Mouse (Mus musculus): ENCODE measurements around the gene Slc7a11. TPM values are rescaled to one million over a fixed set of nuclear protein-coding genes. Genes with fewer than 3 reads are reported as not detected.

Gene Slc7a11
- polyA plus RNA-seq, 1 experiment from 2014 or later, result 0.11 TPM

GRCm38 (mm10) chr3:50041141-50041540 lies 402.3 kb downstream of the Slc7a11 start:
- TF ChIP-seq CTCF (IDR thresholded peaks at IDR 0.05; ENCODE audit: low read depth), result no peak
- no peak for DNase-seq

GRCm38 (mm10) chr3:50035875-50036528 lies 407.4 kb downstream of the Slc7a11 start:
- ATAC-seq (ENCODE audit: insufficient read depth) (no peak), DNase-seq (no peak)
- H3K4me3 ChIP-seq (ENCODE audit: low read depth, low read length), result no peak overlapping the region
- H3K4me1 ChIP-seq (ENCODE audit: insufficient read depth), result no peaks in the 10 kb centered on the region
- no peaks in the 10 kb centered on the region for H3K36me3 ChIP-seq (ENCODE audit: insufficient read depth)
- H3K9ac ChIP-seq, result no peak overlapping the region
- H3K4me2 ChIP-seq, result no peak overlapping the region
- no peaks in the 10 kb centered on the region for H3K9me3 ChIP-seq (ENCODE audit: low read depth, low read length)
- no peaks in the 10 kb centered on the region for H3K27me3 ChIP-seq (ENCODE audit: insufficient read depth, low read length)
- H3K27ac ChIP-seq (ENCODE audit: low read depth), result no peak overlapping the region
- TF ChIP-seq CTCF (IDR thresholded peaks at IDR 0.05; ENCODE audit: low read depth), result no peak
- WGBS, result 62% methylated on average over 9 of the region's 9 CpGs

More at GRCm38 (mm10) chr3:50041141-50041540, 402.3 kb downstream of the Slc7a11 start:
- Histone ChIP-seq H3K4me3 (ENCODE audit: low read depth, low read length) (no peak overlapping the region), H3K36me3 (ENCODE audit: insufficient read depth) (no peaks in the 10 kb centered on the region), H3K9ac (no peak overlapping the region), H3K27me3 (ENCODE audit: insufficient read depth, low read length) (no peaks in the 10 kb centered on the region), H3K4me2 (no peak overlapping the region), H3K9me3 (ENCODE audit: low read depth, low read length) (no peaks in the 10 kb centered on the region), H3K4me1 (ENCODE audit: insufficient read depth) (no peaks in the 10 kb centered on the region), H3K27ac (ENCODE audit: low read depth) (no peak overlapping the region)
- no peak for ATAC-seq (ENCODE audit: insufficient read depth)
- WGBS, result 83% methylated on average over 2 of the region's 2 CpGs

GRCm38 (mm10) chr3:50033325-50033724 lies 410.1 kb downstream of the Slc7a11 start:
- DNase-seq, result no peak
- no peak overlapping the region for H3K27ac ChIP-seq (ENCODE audit: low read depth)

GRCm38 (mm10) chr3:50026039-50026438 lies 417.4 kb downstream of the Slc7a11 start:
- Histone ChIP-seq H3K4me1 (ENCODE audit: insufficient read depth) (no peaks in the 10 kb centered on the region), H3K9me3 (ENCODE audit: low read depth, low read length) (no peaks in the 10 kb centered on the region), H3K27ac (ENCODE audit: low read depth) (no peak overlapping the region), H3K4me2 (no peak overlapping the region), H3K36me3 (ENCODE audit: insufficient read depth) (no peaks in the 10 kb centered on the region), H3K27me3 (ENCODE audit: insufficient read depth, low read length) (no peaks in the 10 kb centered on the region), H3K9ac (no peak overlapping the region), H3K4me3 (ENCODE audit: low read depth, low read length) (no peak overlapping the region)
- 49% methylated on average over 5 of the region's 5 CpGs for WGBS
- TF ChIP-seq CTCF (IDR thresholded peaks at IDR 0.05; ENCODE audit: low read depth), result no peak
- DNase-seq, result peak; percentile 10
- no peak for ATAC-seq (ENCODE audit: insufficient read depth)

More at GRCm38 (mm10) chr3:50033325-50033724, 410.1 kb downstream of the Slc7a11 start:
- ATAC-seq (ENCODE audit: insufficient read depth), result no peak
- no peaks in the 10 kb centered on the region for H3K27me3 ChIP-seq (ENCODE audit: insufficient read depth, low read length)
- H3K4me1 ChIP-seq (ENCODE audit: insufficient read depth), result no peaks in the 10 kb centered on the region
- H3K4me3 ChIP-seq (ENCODE audit: low read depth, low read length), result no peak overlapping the region
- H3K4me2 ChIP-seq, result no peak overlapping the region
- H3K9me3 ChIP-seq (ENCODE audit: low read depth, low read length), result no peaks in the 10 kb centered on the region
- H3K9ac ChIP-seq, result no peak overlapping the region
- no peak for TF ChIP-seq CTCF (IDR thresholded peaks at IDR 0.05; ENCODE audit: low read depth)
- no peaks in the 10 kb centered on the region for H3K36me3 ChIP-seq (ENCODE audit: insufficient read depth)
- WGBS, result 63% methylated on average over 3 of the region's 3 CpGs

- Histone ChIP-seq H3K27me3 (ENCODE audit: insufficient read depth, low read length) (no peaks in the 10 kb centered on the region), H3K9me3 (ENCODE audit: low read depth, low read length) (no peaks in the 10 kb centered on the region), H3K36me3 (ENCODE audit: insufficient read depth) (no peaks in the 10 kb centered on the region), H3K9ac (no peak overlapping the region), H3K4me3 (ENCODE audit: low read depth, low read length) (no peak overlapping the region), H3K27ac (ENCODE audit: low read depth) (no peak overlapping the region), H3K4me1 (ENCODE audit: insufficient read depth) (no peaks in the 10 kb centered on the region; the same call in 1 of the 2 replicates), H3K4me2 (no peak overlapping the region)
- ATAC-seq (ENCODE audit: insufficient read depth) (no peak), DNase-seq (peak; percentile 37)
- WGBS, result 54% methylated on average over 4 of the region's 4 CpGs
- no peak for TF ChIP-seq CTCF (IDR thresholded peaks at IDR 0.05; ENCODE audit: low read depth)
These were observed 429.0 kb downstream of the Slc7a11 start for GRCm38 (mm10) chr3:50014396-50014795.

- TF ChIP-seq CTCF (IDR thresholded peaks at IDR 0.05; ENCODE audit: low read depth), result no peak
- DNase-seq (peak; percentile 44), ATAC-seq (ENCODE audit: insufficient read depth) (no peak)
- Histone ChIP-seq H3K36me3 (ENCODE audit: insufficient read depth) (no peaks in the 10 kb centered on the region), H3K4me2 (no peak overlapping the region), H3K4me1 (ENCODE audit: insufficient read depth) (no peaks in the 10 kb centered on the region; the same call in 1 of the 2 replicates), H3K27ac (ENCODE audit: low read depth) (peak overlapping the region; percentile 24; the same call in 1 of the 2 replicates), H3K9me3 (ENCODE audit: low read depth, low read length) (no peaks in the 10 kb centered on the region), H3K9ac (no peak overlapping the region), H3K27me3 (ENCODE audit: insufficient read depth, low read length) (no peaks in the 10 kb centered on the region), H3K4me3 (ENCODE audit: low read depth, low read length) (no peak overlapping the region)
- 29% methylated on average over 3 of the region's 3 CpGs for WGBS
These were observed 431.4 kb downstream of the Slc7a11 start for GRCm38 (mm10) chr3:50012012-50012411.

- H3K9ac ChIP-seq, result no peak overlapping the region
- H3K27me3 ChIP-seq (ENCODE audit: insufficient read depth, low read length), result no peaks in the 10 kb centered on the region
- H3K4me1 ChIP-seq (ENCODE audit: insufficient read depth), result peaks cover 3% of the 10 kb centered on the region; the same call in 1 of the 2 replicates
- H3K4me2 ChIP-seq, result no peak overlapping the region
- H3K4me3 ChIP-seq (ENCODE audit: low read depth, low read length), result no peak overlapping the region
- H3K9me3 ChIP-seq (ENCODE audit: low read depth, low read length), result no peaks in the 10 kb centered on the region
- 27% methylated on average over 5 of the region's 5 CpGs for WGBS
- no peaks in the 10 kb centered on the region for H3K36me3 ChIP-seq (ENCODE audit: insufficient read depth)
- no peak for TF ChIP-seq CTCF (IDR thresholded peaks at IDR 0.05; ENCODE audit: low read depth)
- no peak overlapping the region for H3K27ac ChIP-seq (ENCODE audit: low read depth)
- ATAC-seq (ENCODE audit: insufficient read depth) (no peak; the same call in 1 of the 2 replicates), DNase-seq (peak; percentile 53)
These were observed 439.3 kb downstream of the Slc7a11 start for GRCm38 (mm10) chr3:50003970-50004683.
